Mouse (Mus musculus): ENCODE results near the gene Disc1. TPM values are rescaled to one million over a fixed set of nuclear protein-coding genes. Genes with fewer than 3 reads are reported as not detected.

The Disc1 gene
- total RNA-seq, 2 experiments from 2014 or later, result 0.84 to 1.3 TPM

GRCm38 (mm10) chr8:125279156-125279555 is 225.2 kb downstream of the Disc1 start:
- intact Hi-C loops (cut with DNase I), result no loop called here

GRCm38 (mm10) chr8:125279892-125280291 is 225.9 kb downstream of the Disc1 start:
- no peak for TF ChIP-seq CTCF (IDR thresholded peaks at IDR 0.05)
- no peak overlapping the region for H3K4me3 ChIP-seq
- intact Hi-C loops (cut with DNase I), result no loop called here

More at GRCm38 (mm10) chr8:125279156-125279555, 225.2 kb downstream of the Disc1 start:
- DNase-seq, result no peak
- H3K4me3 ChIP-seq, result no peak overlapping the region
- H3K27ac ChIP-seq, result no peak overlapping the region
- no peak for TF ChIP-seq CTCF (IDR thresholded peaks at IDR 0.05)

DNA sequence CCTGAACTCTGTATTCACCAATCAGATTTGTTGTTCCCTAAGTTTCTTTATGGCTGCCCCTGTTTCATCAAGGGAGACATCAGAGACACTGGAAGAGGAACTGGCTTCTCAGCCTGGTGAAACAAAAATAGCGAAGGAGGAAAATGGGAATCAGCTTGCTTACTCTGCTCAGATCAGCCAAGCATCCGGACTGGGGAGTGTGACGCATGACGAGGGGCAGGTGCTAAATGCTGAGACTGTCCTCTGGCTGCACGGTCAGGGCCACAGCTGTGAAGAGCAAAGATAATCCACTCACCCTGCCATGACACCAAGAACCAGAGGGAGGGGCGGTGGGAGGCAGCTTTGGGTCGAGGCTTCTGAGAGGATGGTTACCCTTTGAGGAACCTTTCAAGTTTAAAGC is 228.5 kb downstream of the Disc1 start:
- peak overlapping the region; percentile 43; the same call in 1 of the 2 replicates for H3K27ac ChIP-seq
- peak; percentile 57 for DNase-seq
- no peak for TF ChIP-seq CTCF (IDR thresholded peaks at IDR 0.05)
- intact Hi-C loops (cut with DNase I), result no loop called here
- H3K4me3 ChIP-seq, result no peak overlapping the region

More at GRCm38 (mm10) chr8:125279892-125280291, 225.9 kb downstream of the Disc1 start:
- DNase-seq, result no peak
- no peak overlapping the region for H3K27ac ChIP-seq

DNA sequence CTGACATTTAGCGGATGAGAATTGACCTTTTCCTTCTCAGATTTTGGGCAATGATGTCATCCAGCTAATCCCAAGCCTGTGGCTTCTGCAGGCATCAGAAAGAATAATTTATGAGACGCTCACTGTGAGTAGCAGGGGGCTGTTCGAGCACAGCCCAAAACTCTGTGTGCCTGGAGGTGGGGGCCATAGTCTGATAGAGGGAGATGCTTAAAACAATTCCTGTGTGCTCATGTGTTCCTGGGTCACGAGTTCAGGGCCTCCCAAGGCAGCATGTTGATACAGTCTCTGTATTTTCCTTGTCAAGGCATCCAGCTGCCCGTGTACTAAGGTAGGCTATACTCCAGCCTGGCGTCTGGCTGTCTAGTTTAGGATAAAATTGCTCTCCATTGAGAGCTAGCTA is 229.5 kb downstream of the Disc1 start:
- DNase-seq, result no peak
- H3K4me3 ChIP-seq, result no peak overlapping the region
- TF ChIP-seq CTCF (IDR thresholded peaks at IDR 0.05), result no peak
- intact Hi-C loops (cut with DNase I), result no loop called here
- no peak overlapping the region for H3K27ac ChIP-seq

DNA sequence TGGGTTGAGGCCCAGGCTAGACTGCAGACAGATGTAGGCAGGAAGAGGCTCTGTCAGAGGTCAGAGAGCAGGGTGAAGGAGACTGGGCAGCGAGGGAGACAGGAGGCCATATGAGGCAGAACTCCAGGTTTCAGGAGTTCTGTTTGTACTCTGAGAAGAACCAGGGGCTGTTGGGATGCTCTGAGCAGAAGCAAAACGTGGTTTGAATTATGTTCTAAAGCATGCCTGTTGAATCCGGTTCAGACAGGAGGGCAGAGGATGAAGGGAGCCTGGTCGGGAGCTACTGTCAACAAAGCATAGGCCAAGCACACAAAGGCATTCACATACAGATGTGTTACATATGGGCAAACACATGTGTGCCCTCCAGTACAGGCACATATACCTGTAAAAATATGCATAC is 230.9 kb downstream of the Disc1 start:
- no peak overlapping the region for H3K4me3 ChIP-seq
- H3K27ac ChIP-seq, result no peak overlapping the region
- no peak for DNase-seq
- no peak for TF ChIP-seq CTCF (IDR thresholded peaks at IDR 0.05)
- intact Hi-C loops (cut with DNase I), result loop anchor here (5.0 kb wide), 1 partner anchor 88 kb away; no protein-coding TSS in a partner anchor

GRCm38 (mm10) chr8:125285391-125285790 is 231.4 kb downstream of the Disc1 start:
- intact Hi-C loops (cut with DNase I), result loop anchor here (5.0 kb wide), 1 partner anchor 88 kb away; no protein-coding TSS in a partner anchor
- TF ChIP-seq CTCF (IDR thresholded peaks at IDR 0.05), result no peak
- Histone ChIP-seq H3K27ac (peak overlapping the region; percentile 73), H3K4me3 (no peak overlapping the region)
- peak; percentile 24 for DNase-seq

- peak; percentile 88 for DNase-seq
- H3K27ac ChIP-seq, result peak overlapping the region; percentile 73
- peak overlapping the region; percentile 51 for H3K4me3 ChIP-seq
- intact Hi-C loops (cut with DNase I), result loop anchor here (5.0 kb wide), 1 partner anchor 89 kb away; no protein-coding TSS in a partner anchor
- no peak for TF ChIP-seq CTCF (IDR thresholded peaks at IDR 0.05)
Observed at GRCm38 (mm10) chr8:125285966-125286681, 232.1 kb downstream of the Disc1 start.

- no peak for TF ChIP-seq CTCF (IDR thresholded peaks at IDR 0.05)
- no peak for DNase-seq
- Histone ChIP-seq H3K27ac (peak overlapping the region; percentile 43), H3K4me3 (no peak overlapping the region)
- intact Hi-C loops (cut with DNase I), result loop anchor here (5.0 kb wide), 1 partner anchor 90 kb away; no protein-coding TSS in a partner anchor
Observed at GRCm38 (mm10) chr8:125287311-125287710, 233.3 kb downstream of the Disc1 start.

DNA sequence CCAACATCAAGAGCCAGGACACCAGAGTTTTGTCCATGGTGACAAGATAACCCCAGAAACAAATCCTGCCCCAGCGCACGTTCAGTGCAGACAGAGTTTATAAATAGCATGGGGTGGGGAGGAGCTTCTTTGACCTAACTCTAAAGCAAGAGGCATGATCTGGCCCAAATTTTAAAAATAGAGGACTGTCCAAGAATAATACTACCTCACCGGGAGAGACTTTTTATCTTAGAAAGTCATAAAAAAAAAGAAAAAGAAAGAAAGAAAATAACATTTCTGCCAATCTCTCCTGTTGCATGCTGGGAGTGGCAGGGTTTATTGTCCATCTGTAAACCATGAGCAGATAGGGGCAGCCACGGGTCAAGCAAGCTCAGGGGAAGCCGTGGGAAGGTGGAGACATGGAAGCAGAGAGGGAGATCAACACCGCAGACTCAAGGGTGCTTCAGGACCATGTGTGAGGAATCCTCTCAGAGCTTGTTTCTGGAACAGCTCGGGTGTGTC is 233.9 kb downstream of the Disc1 start:
- intact Hi-C loops (cut with DNase I), result loop anchor here (5.0 kb wide), 1 partner anchor 91 kb away; no protein-coding TSS in a partner anchor
- TF ChIP-seq CTCF (IDR thresholded peaks at IDR 0.05), result no peak
- DNase-seq, result peak; percentile 37

GRCm38 (mm10) chr8:125291506-125291905 is 237.5 kb downstream of the Disc1 start:
- Histone ChIP-seq H3K4me3 (no peak overlapping the region), H3K27ac (peak overlapping the region; percentile 64)
- intact Hi-C loops (cut with DNase I), result no loop called here
- no peak for TF ChIP-seq CTCF (IDR thresholded peaks at IDR 0.05)
- peak; percentile 39 for DNase-seq

More for the DNA sequence above, 233.9 kb downstream of the Disc1 start:
- Histone ChIP-seq H3K27ac (peak overlapping the region; percentile 43), H3K4me3 (no peak overlapping the region)

GRCm38 (mm10) chr8:125291932-125292717 is 238.1 kb downstream of the Disc1 start:
- intact Hi-C loops (cut with DNase I), result loop anchor here (2.0 kb wide), 1 partner anchor 107 kb away; no protein-coding TSS in a partner anchor
- Histone ChIP-seq H3K27ac (peak overlapping the region; percentile 64), H3K4me3 (no peak overlapping the region)
- peak; percentile 34 for DNase-seq
- peak; percentile 59 for TF ChIP-seq CTCF (IDR thresholded peaks at IDR 0.05)

DNA sequence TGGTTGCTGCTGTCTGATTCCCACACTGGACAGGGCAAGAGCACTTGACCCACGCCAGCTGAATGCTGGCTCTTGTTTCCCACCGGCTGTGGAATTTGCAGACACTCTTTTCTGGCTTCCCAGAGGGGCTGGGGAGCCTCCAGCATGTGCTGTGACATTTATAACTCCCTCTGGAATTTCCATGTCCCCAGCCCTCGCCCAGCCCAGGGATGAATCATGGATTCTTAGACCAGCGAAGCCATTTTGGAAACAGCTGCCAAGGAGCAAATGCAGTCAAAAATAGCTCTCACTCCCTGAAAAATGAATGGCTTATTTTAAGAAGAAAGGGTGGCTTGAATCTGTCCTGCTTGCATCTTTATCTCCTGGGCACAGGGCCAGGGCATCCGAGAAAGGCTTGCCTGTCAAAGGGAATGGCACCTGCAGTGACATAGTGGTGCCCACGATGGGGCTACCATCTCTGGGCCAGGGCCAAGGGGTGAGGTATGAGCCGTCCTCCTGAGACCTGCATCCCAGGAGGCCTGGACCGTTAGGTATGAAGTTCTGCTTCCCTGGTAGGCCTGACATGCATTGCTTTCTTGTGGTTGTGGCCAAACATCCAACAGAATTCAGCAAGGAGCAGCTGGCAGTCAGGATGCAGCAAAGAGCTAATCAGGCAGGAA is 239.1 kb downstream of the Disc1 start:
- no peak overlapping the region for H3K4me3 ChIP-seq
- intact Hi-C loops (cut with DNase I), result loop anchor here (2.0 kb wide), 1 partner anchor 108 kb away; no protein-coding TSS in a partner anchor
- DNase-seq, result peak; percentile 67
- peak overlapping the region; percentile 64 for H3K27ac ChIP-seq
- no peak for TF ChIP-seq CTCF (IDR thresholded peaks at IDR 0.05)
